Mouse (Mus musculus): Measurements from ENCODE around the gene Arhgef3. TPM values are rescaled to one million over a fixed set of nuclear protein-coding genes. Genes with fewer than 3 reads are reported as not detected.

Arhgef3 gene
- total RNA-seq, 2 experiments from 2014 or later = 25.3 to 45.5 TPM

Small RNA genes lying within 50 kb of the gene (microRNA-seq; reads per million reads assigned to microRNA genes)
- gene Gm23633 (ENCODE audit: borderline number of aligned reads in 2 of 2) = 0 reads per million in 2 experiments

Other genes with a start within 250 kb of the Arhgef3 start
- not detected for gene Asb14, start 220.3 kb upstream of the Arhgef3 start, total RNA-seq (2021)
- gene Appl1, start 143.7 kb upstream of the Arhgef3 start, total RNA-seq (2021) = 10 to 100 TPM; 33.5 to 37.9 TPM
- not detected for gene Hesx1, start 120.5 kb upstream of the Arhgef3 start, total RNA-seq (2021)
- gene Il17rd, start 76.0 kb upstream of the Arhgef3 start, total RNA-seq (2021) = 1 to 10 TPM; 2.9 to 3.7 TPM

Measured in adrenal gland, adult 18-20 months (tissue).